ENCODE assay signal across 9 mouse cellular contexts in the genomic region with DNA sequence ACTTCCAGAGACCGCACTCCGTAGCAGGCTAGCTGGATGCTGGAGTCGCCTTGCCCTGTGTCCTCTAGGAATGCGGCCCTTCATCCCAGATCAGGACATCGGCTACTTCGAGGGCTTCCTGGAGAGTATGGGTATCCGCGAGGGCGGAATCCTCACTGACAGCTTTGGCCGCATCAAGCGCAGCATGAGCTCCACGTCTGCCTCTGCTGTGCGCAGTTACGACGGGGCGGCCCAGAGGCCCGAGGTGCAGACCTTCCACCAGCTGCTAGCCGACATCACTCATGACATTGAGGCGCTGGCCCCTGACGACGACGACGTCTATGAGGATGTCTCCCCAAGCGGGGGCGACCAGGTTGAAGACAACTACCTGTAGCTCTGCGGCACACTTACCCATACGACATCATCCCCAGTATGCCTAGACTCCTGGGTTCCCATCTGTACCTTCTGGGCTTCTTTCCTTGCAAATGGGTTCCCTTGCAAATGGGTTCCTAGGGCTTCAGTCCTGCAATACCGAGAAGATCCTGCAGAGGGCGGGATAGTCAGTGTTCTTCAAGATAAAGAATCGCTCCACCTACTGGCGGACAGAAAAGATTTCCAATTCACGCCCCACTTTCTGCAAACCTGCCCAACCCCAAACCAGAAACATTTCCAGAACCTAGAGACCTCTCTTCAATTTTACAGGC. TPM values are rescaled to one million over a fixed set of nuclear protein-coding genes. Genes with fewer than 3 reads are reported as not detected.
A peak's percentile ranks its signal among the peaks of the same experiment; 100 is the strongest.
DNase-seq lines count a peak whose midpoint lies in the region; ATAC-seq and TF ChIP-seq lines count a peak whose summit lies in the region.
"Had no signal": no experiment of that assay in that cellular context is flagged by ENCODE, and none has a peak within 500 bp of the region (broad histone marks: within the 10 kb centered on the region; RNA-seq: fewer than 3 reads in every experiment).

No protein-coding gene starts in this region.

- CTCF ChIA-PET in Patski (lab: Charles Lee) = interaction anchor here (0.7 to 8.8 kb wide), 10 partner anchors 24 to 169 kb away, joined by 3 to 70 read pairs (median 3); no protein-coding TSS in a partner anchor

- TF ChIP-seq CTCF in CH12.LX (conservative IDR thresholded peaks at IDR 0.05 in 1 of 2, IDR thresholded peaks at IDR 0.05 in 1 of 2; ENCODE audit: low read depth in 2 of 2, low read length in 2 of 2) = peak; percentile 97 to 100
- peak; percentile 96 for TF ChIP-seq CTCF in Patski (IDR thresholded peaks at IDR 0.05)

- peak; percentile 75 for TF ChIP-seq RAD21 in CH12.LX (IDR thresholded peaks at IDR 0.05; ENCODE audit: low read depth, low read length)

- no peak overlapping the region for H3K27ac ChIP-seq in CH12.LX (ENCODE audit: insufficient read depth, low read depth)

- dilution Hi-C loops in CH12.LX (cut with MboI; ENCODE audit: extremely low pct_ligation_motif_present, extremely low pct_unique_long_range_greater_than_20kb, low sequenced_read_pairs) = no loop called here

- no peak overlapping the region for H3K9ac ChIP-seq in CH12.LX (ENCODE audit: insufficient read depth, low read depth)

- no peaks in the 10 kb centered on the region for H3K36me3 ChIP-seq in CH12.LX (replicated peaks in 1 of 2; ENCODE audit: control insufficient read depth in 1 of 2, insufficient read depth in 1 of 2, low read length in 1 of 2)

- H3K27me3 ChIP-seq in CH12.LX (replicated peaks) = peaks cover 66% of the 10 kb centered on the region
- no peaks in the 10 kb centered on the region for H3K27me3 ChIP-seq in Patski

- H3K79me2 ChIP-seq in CH12.LX (replicated peaks; ENCODE audit: control insufficient read depth, extremely low read depth, insufficient read depth, poor library complexity, severe bottlenecking) = no peaks in the 10 kb centered on the region

- no peak for TF ChIP-seq EP300 in CH12.LX (IDR thresholded peaks at IDR 0.05; ENCODE audit: low read length)

- H3K9me3 ChIP-seq in CH12.LX (replicated peaks; ENCODE audit: low read length) = no peaks in the 10 kb centered on the region

- no peak for ATAC-seq in Patski
- ATAC-seq in inflammation-experienced regulatory T-cells, adult 6 months = no peak

- no peak for TF ChIP-seq POLR2A in CH12.LX (IDR thresholded peaks at IDR 0.05; ENCODE audit: low read depth, low read length)

- no peak overlapping the region for H3K4me3 ChIP-seq in CH12.LX (replicated peaks in 1 of 3; ENCODE audit: low read depth in 2 of 3, low read length in 2 of 3, poor library complexity in 1 of 3)

- H3K4me1 ChIP-seq in CH12.LX (ENCODE audit: control insufficient read depth in 1 of 2, insufficient read depth in 2 of 2) = peaks cover 12 to 31% of the 10 kb centered on the region in 2 experiments

- POLR2A ChIA-PET in Patski (lab: Charles Lee) = interaction anchor here (1.5 kb wide), 1 partner anchor 62 kb away, joined by 5 read pairs; no protein-coding TSS in a partner anchor

- intact Hi-C loops in gastrocnemius, postnatal 14 days (cut with DNase I; ENCODE audit: low total_unique reads) = no loop called here

- H3K4me2 ChIP-seq in CH12.LX (ENCODE audit: insufficient read depth, low read depth, poor library complexity, severe bottlenecking) = no peak overlapping the region

- peak; percentile 93 for DNase-seq in CH12.LX (ENCODE audit: extremely low read depth)
- peak; percentile 37 for DNase-seq in Patski (ENCODE audit: low read depth, low spot score)
- DNase-seq in cerebellum, adult 9-10 months = peak; percentile 90
- DNase-seq in gastrocnemius, postnatal 14 days = peak; percentile 68
- DNase-seq in layer of hippocampus, adult 11-12 months (ENCODE audit: low spot score) = peak; percentile 85
- peak; percentile 88 for DNase-seq in lung, postnatal 10 days
- peak; percentile 84 for DNase-seq in right cerebral cortex, postnatal 4 days

- in situ Hi-C loops in CH12.LX (cut with MboI; ENCODE audit: low pct_ligation_motif_present, low pct_unique_long_range_greater_than_20kb, low sequenced_read_pairs) = loop anchor here (10.0 kb wide), 1 partner anchor 64 kb away; no protein-coding TSS in a partner anchor
- in situ Hi-C loops in Patski (cut with MboI; ENCODE audit: low pct_unique_long_range_greater_than_20kb) = loop anchor here (10.0 kb wide), 1 partner anchor 64 kb away; no protein-coding TSS in a partner anchor

TF ChIP-seq in CH12.LX, 34 proteins besides CTCF, POLR2A, EP300 and RAD21:
- TF ChIP-seq ETS1 (conservative IDR thresholded peaks at IDR 0.05; ENCODE audit: low read depth, low read length) = no peak
- TF ChIP-seq GABPA (IDR thresholded peaks at IDR 0.05; ENCODE audit: insufficient replicate concordance, low read depth, low read length) = no peak
- TF ChIP-seq CHD2 (IDR thresholded peaks at IDR 0.05; ENCODE audit: low read length) = no peak
- TF ChIP-seq NRF1 (IDR thresholded peaks at IDR 0.05; ENCODE audit: low read depth, low read length) = no peak
- no peak for TF ChIP-seq JUN (IDR thresholded peaks at IDR 0.05; ENCODE audit: insufficient read depth, low read depth, low read length)
- 0 out of 2 replicates have a peak, but pooled peaks have one; percentile 18 for TF ChIP-seq TBP (conservative IDR thresholded peaks at IDR 0.05; ENCODE audit: low read depth, low read length)
- no peak for TF ChIP-seq USF2 (conservative IDR thresholded peaks at IDR 0.05; ENCODE audit: low read depth, low read length)
- no peak for TF ChIP-seq MXI1 (IDR thresholded peaks at IDR 0.05; ENCODE audit: low read depth, low read length)
- TF ChIP-seq UBTF (IDR thresholded peaks at IDR 0.05; ENCODE audit: low read depth, low read length) = no peak
- peak; percentile 59 for TF ChIP-seq JUND (conservative IDR thresholded peaks at IDR 0.05; ENCODE audit: low read depth, low read length)
- TF ChIP-seq ZMIZ1 (IDR thresholded peaks at IDR 0.05; ENCODE audit: low read depth, low read length) = no peak
- peak; percentile 86; the same call in 1 of the 2 replicates for TF ChIP-seq NELFE (IDR thresholded peaks at IDR 0.05; ENCODE audit: low read depth, low read length)
- no peak for TF ChIP-seq ZC3H11A (IDR thresholded peaks at IDR 0.05; ENCODE audit: low read depth, low read length)
- 0 out of 2 replicates have a peak, but pooled peaks have one; percentile 15 for TF ChIP-seq TCF12 (IDR thresholded peaks at IDR 0.05; ENCODE audit: low read depth, low read length)
- TF ChIP-seq SMC3 (IDR thresholded peaks at IDR 0.05; ENCODE audit: low read depth, low read length) = peak; percentile 92
- no peak for TF ChIP-seq E2F4 (IDR thresholded peaks at IDR 0.05; ENCODE audit: insufficient replicate concordance, low read depth, low read length)
- TF ChIP-seq MAX (IDR thresholded peaks at IDR 0.05; ENCODE audit: low read length) = no peak
- no peak; the same call in 1 of the 2 replicates for TF ChIP-seq HCFC1 (IDR thresholded peaks at IDR 0.05; ENCODE audit: low read depth, low read length)

RNA-seq across cellular contexts. Expression of gene Ccm2l, which starts 15.2 kb away (rescaled TPM):
- total RNA-seq in CH12.LX (2012; rRNA removed) (not detected in 2 replicates), CH12.LX (2014; rRNA removed) (not detected in 2 replicates)
- polyA plus RNA-seq in CH12.LX (2012; ENCODE audit: insufficient read length, low read depth) (not detected in 2 replicates), Patski (2021) (not detected)
- 1 to 10 TPM; 5.9 to 9.1 TPM for total RNA-seq in gastrocnemius, postnatal 14 days (2021)
- polyA plus RNA-seq in inflammation-experienced regulatory T-cells, adult 6 months (2017; shearing (Covaris generic)) = not detected

RNA-seq across cellular contexts. Expression of gene Hck, which starts 27.3 kb away (rescaled TPM):
- total RNA-seq in CH12.LX (2012; rRNA removed) (0.08 and 0.17 TPM in 2 replicates), CH12.LX (2014; rRNA removed) (0.68 and 0.78 TPM in 2 replicates)
- polyA plus RNA-seq in CH12.LX (2012; ENCODE audit: insufficient read length, low read depth) (0.60 and 0.63 TPM in 2 replicates), Patski (2021) (1.3 TPM)
- total RNA-seq in gastrocnemius, postnatal 14 days (2021) = under 1 TPM; 0.60 to 0.76 TPM
- polyA plus RNA-seq in inflammation-experienced regulatory T-cells, adult 6 months (2017; shearing (Covaris generic)) = 1 to 10 TPM in 1 of 3 experiments, under 1 TPM in 1, not detected in 1; 0.28 to 1.0 TPM

RNA-seq across cellular contexts. Expression of gene Xkr7, which starts 49.3 kb away (rescaled TPM):
- total RNA-seq in CH12.LX (2012; rRNA removed) (not detected in 2 replicates), CH12.LX (2014; rRNA removed) (not detected in 2 replicates)
- polyA plus RNA-seq in CH12.LX (2012; ENCODE audit: insufficient read length, low read depth) (not detected in 2 replicates), Patski (2021) (not detected)
- under 1 TPM in 1 of 2 experiments, not detected in 1; 0.37 TPM for total RNA-seq in gastrocnemius, postnatal 14 days (2021)
- polyA plus RNA-seq in inflammation-experienced regulatory T-cells, adult 6 months (2017; shearing (Covaris generic)) = not detected
- polyA plus RNA-seq: lung, embryonic 16.5 days had no signal

Comparison
In these comparisons a context has a peak if more than half of its experiments do, and no peak if none do; other contexts are left out.
1. DNase-seq: peak in every context shown above with its lines; median percentile 93 in CH12.LX; 90 in cerebellum, adult 9-10 months; 88 in lung, postnatal 10 days; 85 in layer of hippocampus, adult 11-12 months; 84 in right cerebral cortex, postnatal 4 days; 68 in gastrocnemius, postnatal 14 days; 37 in Patski.